Mouse (Mus musculus): Measurements from ENCODE around the gene Naa11. TPM values are rescaled to one million over a fixed set of nuclear protein-coding genes. Genes with fewer than 3 reads are reported as not detected.

The Naa11 gene
- polyA plus RNA-seq, 1 experiment from 2014 or later = not detected

DNA sequence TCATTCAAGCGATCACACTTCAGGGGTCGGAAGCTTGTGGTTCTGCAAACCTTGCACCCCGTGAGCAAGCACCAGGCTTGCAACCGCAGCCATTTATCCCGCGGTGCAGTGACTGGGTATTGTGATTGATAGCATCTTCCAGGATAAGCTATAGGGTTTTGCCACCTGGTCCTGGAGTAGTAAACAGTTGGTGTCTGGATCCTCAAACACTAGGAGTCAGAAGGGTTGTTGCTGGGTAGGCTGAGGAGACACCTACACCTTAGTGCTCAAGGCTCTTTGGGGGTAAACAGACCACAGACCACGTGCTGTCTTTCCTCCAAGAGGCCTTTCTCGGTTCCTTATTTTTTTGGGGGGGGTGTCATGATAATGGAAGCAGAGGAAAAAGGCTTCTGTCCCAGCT is 27.9 kb downstream of the Naa11 start:
- no peaks in the 10 kb centered on the region for H3K79me2 ChIP-seq (ENCODE audit: inconsistent target)
- no peak overlapping the region for H3K4me3 ChIP-seq (ENCODE audit: inconsistent target)
- H3K36me3 ChIP-seq (ENCODE audit: inconsistent target) = no peaks in the 10 kb centered on the region
- 12% methylated on average over 8 of the region's 8 CpGs for WGBS (ENCODE audit: missing documents)
- H3K27ac ChIP-seq = no peak overlapping the region

DNA sequence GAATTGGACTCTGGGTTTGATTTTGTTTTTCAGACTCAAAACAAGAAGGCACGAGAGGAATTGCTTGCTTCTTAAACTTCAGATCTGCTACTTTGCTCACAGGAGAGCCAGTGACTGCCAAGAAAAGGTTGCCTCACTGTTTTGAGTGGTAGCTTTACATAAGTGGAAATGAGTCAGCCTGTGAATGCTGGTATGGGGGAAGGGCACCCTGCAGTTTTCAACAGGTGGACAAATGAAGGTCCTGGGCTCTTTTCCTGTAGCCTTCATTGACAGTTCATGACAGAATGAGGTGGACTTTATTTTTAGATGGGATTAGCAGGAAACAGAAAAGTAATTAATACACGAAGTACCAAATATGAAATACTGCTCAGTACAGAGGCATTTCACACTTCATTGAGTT is 29.6 kb downstream of the Naa11 start:
- 14% methylated on average over 2 of the region's 2 CpGs for WGBS (ENCODE audit: missing documents)
- Histone ChIP-seq H3K36me3 (ENCODE audit: inconsistent target) (no peaks in the 10 kb centered on the region), H3K27ac (no peak overlapping the region), H3K79me2 (ENCODE audit: inconsistent target) (no peaks in the 10 kb centered on the region), H3K4me3 (ENCODE audit: inconsistent target) (no peak overlapping the region)

DNA sequence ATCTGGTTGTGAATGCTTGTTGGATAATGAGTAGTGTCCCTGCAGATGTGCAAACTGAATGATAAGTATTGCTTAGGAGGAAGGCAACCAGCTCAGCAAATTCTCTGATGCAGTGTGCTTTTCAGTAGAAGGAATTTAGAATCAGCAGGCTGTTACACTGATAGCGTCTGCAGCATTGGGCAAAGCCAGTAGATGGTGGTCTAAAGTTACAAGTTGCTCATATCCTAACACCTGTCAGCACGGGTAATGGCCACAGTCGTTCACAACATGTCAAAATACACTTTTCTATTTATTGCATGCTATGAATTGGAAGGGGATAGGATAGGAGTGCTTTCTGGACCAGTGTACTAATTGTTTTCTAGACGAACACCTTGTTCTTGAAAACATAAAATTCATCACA is 33.1 kb downstream of the Naa11 start:
- Histone ChIP-seq H3K36me3 (ENCODE audit: inconsistent target) (no peaks in the 10 kb centered on the region), H3K4me3 (ENCODE audit: inconsistent target) (no peak overlapping the region), H3K27ac (no peak overlapping the region), H3K79me2 (ENCODE audit: inconsistent target) (no peaks in the 10 kb centered on the region)
- WGBS (ENCODE audit: missing documents) = 88% methylated on average over 4 of the region's 4 CpGs

DNA sequence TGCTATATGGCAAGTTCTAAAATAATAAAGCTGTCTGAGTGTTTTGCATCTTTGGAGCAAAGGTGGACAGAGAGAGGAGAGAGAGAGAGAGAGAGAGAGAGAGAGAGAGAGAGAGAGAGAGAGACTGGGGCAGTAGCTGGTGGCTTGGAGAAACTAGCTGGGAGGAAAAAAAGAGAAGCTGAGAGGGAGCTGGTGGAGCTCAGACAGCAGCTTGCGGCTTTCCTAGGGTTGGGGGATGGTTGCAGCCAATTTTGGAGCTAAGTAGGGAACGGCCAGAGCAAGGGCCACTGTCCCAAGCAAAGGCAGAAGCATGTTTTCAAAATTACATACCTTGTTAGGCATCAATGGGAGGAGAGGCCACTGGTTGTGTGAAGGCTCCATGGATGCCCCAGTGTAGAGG is 36.0 kb downstream of the Naa11 start:
- 19% methylated on average over 2 of the region's 2 CpGs for WGBS (ENCODE audit: missing documents)
- Histone ChIP-seq H3K79me2 (ENCODE audit: inconsistent target) (no peaks in the 10 kb centered on the region), H3K4me3 (ENCODE audit: inconsistent target) (no peak overlapping the region), H3K36me3 (ENCODE audit: inconsistent target) (no peaks in the 10 kb centered on the region), H3K27ac (no peak overlapping the region)

DNA sequence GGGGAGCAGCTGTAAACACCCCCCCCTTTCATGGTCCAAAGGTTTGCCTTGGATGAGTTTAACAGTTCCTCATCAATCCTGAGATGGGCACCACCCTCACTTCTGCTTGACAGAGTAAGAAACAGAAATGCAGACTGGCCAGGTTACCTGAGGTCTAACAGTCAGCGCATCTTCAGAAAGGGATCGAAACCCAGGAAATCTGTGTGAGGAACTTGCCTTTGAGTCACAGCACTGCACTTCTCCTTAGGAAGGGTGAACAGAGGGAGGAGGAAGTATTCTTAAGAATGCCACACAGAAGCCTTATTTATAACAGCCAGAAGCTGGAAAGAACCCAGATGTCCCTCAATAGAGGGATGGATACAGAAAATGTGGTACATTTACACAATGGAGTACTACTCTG is 37.0 kb downstream of the Naa11 start:
- H3K27ac ChIP-seq = no peak overlapping the region
- 21% methylated on average over 2 of the region's 2 CpGs for WGBS (ENCODE audit: missing documents)
- no peak overlapping the region for H3K4me3 ChIP-seq (ENCODE audit: inconsistent target)
- H3K36me3 ChIP-seq (ENCODE audit: inconsistent target) = no peaks in the 10 kb centered on the region
- no peaks in the 10 kb centered on the region for H3K79me2 ChIP-seq (ENCODE audit: inconsistent target)

DNA sequence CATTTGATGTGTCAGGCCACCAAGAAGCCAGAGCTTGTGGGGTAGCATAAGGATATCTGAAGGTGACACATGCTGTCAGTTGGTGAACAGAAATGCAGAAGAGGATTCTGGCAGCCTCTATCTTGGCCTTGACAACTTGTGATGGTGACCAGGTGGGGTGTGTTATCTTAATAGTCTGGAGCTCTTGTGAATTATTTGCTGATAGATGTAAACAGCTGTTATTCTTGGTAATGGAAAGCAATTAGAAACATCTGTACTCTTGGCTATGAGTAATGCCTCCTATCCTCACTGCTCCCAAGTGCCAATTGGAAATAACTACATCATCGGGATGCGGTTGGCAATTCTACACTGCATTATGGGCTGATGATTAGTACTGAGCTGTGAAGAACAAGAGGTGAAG is 43.4 kb downstream of the Naa11 start:
- no peak overlapping the region for H3K4me3 ChIP-seq (ENCODE audit: inconsistent target)
- no peaks in the 10 kb centered on the region for H3K79me2 ChIP-seq (ENCODE audit: inconsistent target)
- H3K36me3 ChIP-seq (ENCODE audit: inconsistent target) = no peaks in the 10 kb centered on the region
- H3K27ac ChIP-seq = no peak overlapping the region
- 86% methylated on average over 2 of the region's 2 CpGs for WGBS (ENCODE audit: missing documents)

DNA sequence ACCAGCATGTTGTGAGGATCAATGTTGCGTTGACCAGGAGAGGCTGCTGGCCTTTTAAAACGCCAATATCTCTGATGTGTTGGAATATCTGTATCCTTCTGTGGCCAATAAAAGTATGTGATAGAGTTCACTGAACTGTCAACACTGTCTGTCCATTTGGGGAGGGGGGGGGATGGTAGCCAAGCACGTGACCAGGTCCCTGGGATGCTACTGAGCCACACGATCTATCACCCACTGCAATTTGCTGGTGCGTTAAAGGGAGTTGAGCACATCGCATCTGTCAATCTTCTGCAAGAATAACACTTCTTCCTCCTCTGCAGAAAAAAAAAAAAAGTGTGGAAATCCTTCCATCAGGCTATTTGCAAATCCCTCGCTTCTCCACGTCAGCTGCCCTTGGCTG is 43.9 kb downstream of the Naa11 start:
- no peaks in the 10 kb centered on the region for H3K79me2 ChIP-seq (ENCODE audit: inconsistent target)
- no peaks in the 10 kb centered on the region for H3K36me3 ChIP-seq (ENCODE audit: inconsistent target)
- WGBS (ENCODE audit: missing documents) = 96% methylated on average over 8 of the region's 8 CpGs
- H3K4me3 ChIP-seq (ENCODE audit: inconsistent target) = no peak overlapping the region
- H3K27ac ChIP-seq = no peak overlapping the region

DNA sequence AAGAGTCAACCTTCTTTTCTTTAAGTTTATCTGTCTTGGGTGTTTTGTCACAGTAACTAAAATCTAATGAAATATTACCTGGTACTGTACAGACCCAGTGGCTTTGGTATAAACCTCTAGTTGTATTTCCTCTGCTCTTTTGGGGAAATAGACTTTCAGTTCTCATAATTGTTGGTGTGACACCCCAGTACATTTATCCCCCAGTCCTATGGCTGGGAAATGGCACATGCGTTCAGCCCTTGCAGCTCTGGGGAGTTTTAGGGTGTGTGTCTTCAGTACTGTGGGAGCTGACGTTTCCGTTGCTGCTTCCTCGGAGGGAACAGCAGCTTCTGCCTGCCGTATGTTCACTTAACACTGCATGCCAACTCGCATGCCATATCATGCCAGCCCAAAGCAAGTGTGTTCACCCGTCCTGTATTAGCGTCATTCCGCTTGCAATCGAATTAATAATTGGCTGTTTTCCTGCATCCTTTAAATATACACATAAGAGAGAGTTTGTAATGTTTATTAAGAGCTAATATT is 46.4 kb downstream of the Naa11 start:
- no peaks in the 10 kb centered on the region for H3K79me2 ChIP-seq (ENCODE audit: inconsistent target)
- H3K27ac ChIP-seq = no peak overlapping the region
- WGBS (ENCODE audit: missing documents) = 73% methylated on average over 10 of the region's 10 CpGs
- H3K36me3 ChIP-seq (ENCODE audit: inconsistent target) = no peaks in the 10 kb centered on the region
- H3K4me3 ChIP-seq (ENCODE audit: inconsistent target) = no peak overlapping the region

DNA sequence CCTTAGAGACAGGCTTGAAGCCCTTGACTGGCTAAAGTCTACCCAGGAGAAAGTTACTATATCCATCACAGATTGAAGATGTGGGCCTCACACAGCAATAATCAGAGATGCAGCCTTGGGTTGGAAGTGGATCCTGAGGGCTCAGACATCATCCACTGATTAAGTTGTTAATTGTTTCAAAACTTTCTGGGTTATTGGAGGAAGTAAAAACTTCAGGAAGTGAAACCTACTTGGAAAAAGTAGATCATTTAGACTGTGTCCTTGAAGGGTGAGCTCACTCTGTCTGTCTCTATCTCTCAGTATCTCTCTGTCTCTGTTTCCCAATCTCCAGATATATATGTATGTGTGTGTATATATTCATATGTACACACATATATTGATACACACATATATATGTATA is 47.0 kb downstream of the Naa11 start:
- no peaks in the 10 kb centered on the region for H3K36me3 ChIP-seq (ENCODE audit: inconsistent target)
- H3K4me3 ChIP-seq (ENCODE audit: inconsistent target) = no peak overlapping the region
- no peak overlapping the region for H3K27ac ChIP-seq
- no peaks in the 10 kb centered on the region for H3K79me2 ChIP-seq (ENCODE audit: inconsistent target)

DNA sequence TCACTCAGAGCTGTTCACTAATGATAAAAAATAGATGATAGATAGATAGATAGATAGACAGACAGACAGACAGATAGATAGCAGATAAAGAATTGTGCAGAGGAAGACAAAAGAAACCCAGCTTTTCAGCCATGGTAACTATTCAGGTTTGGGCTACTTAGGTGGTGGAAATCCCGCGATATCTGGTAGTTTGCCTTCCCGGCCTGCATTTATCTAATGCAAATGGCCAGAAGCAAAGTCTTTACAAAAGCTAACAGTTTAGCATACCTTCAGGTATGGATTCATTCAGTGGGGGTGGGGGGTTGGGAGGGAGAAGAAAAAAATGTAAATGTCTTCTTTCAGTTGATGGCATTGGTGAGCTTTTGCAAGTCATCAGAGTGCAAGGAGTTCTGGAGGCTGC is 48.0 kb downstream of the Naa11 start:
- no peak overlapping the region for H3K4me3 ChIP-seq (ENCODE audit: inconsistent target)
- WGBS (ENCODE audit: missing documents) = 93% methylated on average over 3 of the region's 3 CpGs
- H3K36me3 ChIP-seq (ENCODE audit: inconsistent target) = no peaks in the 10 kb centered on the region
- H3K27ac ChIP-seq = no peak overlapping the region
- no peaks in the 10 kb centered on the region for H3K79me2 ChIP-seq (ENCODE audit: inconsistent target)

DNA sequence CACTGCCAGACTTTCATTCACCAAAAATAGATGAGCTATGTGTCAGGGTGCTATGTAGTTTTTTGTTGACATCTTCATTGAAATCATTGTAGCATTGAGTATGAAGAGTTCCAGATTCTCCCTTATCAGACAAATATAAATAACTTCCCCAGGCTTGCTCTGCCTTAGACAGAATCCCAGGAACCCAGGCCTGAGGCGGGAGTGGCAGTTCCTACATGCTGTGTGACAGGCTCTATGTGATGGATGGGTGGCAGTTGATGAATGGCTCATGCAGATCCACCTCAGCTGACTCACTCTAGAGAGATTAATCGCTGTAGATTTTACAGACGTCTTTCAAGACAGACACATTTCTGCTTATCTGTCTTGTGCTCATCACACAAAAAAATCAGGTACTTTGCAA is 57.4 kb downstream of the Naa11 start:
- Histone ChIP-seq H3K79me2 (ENCODE audit: inconsistent target) (no peaks in the 10 kb centered on the region), H3K4me3 (ENCODE audit: inconsistent target) (no peak overlapping the region), H3K27ac (no peak overlapping the region), H3K36me3 (ENCODE audit: inconsistent target) (no peaks in the 10 kb centered on the region)
- whole genome bisulfite sequencing (ENCODE audit: missing documents) = 92% methylated on average over 3 of the region's 3 CpGs

Other genes with a start within 250 kb of the Naa11 start
- not detected in 3 replicates for gene Gk2, start 64.6 kb upstream of the Naa11 start, polyA plus RNA-seq (2018)

All from macrophage (primary cell).